Comparison of ENCODE assay signal across 8 mouse cellular contexts in the genomic region with DNA sequence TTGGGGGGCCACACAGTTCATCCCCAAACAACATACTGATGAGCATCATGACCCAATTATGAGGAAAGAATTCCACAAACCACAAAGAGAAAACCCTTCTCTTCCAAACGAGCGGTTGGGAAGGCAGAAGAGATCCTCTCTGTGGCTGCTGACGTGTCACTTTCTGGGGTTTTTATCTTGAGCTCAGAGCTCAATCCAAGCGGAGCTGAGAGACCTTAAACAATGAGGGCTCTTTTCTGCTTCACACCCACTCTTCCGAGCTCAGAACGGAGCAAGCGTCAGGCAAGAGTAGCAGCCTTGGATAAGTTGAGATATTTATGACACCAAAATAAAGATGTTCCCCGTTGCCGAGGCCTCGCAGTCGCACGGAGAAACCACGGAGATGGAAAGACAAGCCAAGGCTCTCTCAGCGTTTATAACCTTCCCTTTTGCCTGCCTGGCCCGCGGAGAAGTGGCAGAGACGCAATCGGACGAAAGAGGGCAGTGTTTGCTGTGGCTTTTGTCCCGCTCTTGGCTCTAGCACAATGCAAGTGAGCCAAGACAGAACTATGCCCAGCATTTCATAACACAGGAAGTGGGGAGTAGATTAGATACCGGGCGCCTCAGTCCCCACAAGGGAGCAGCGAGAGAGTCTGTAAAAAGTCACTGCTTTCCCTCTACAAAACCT.
A peak's percentile ranks its signal among the peaks of the same experiment; 100 is the strongest.
DNase-seq lines count a peak whose midpoint lies in the region; ATAC-seq and TF ChIP-seq lines count a peak whose summit lies in the region.

No protein-coding gene starts in this region.

- no peaks in the 10 kb centered on the region for H3K36me3 ChIP-seq in E14TG2a.4 (ENCODE audit: insufficient read depth, low read length)
- H3K36me3 ChIP-seq in forebrain, embryonic 16.5 days (ENCODE audit: control insufficient read depth, insufficient read depth) = no peaks in the 10 kb centered on the region
- no peaks in the 10 kb centered on the region for H3K36me3 ChIP-seq in liver, postnatal 0 days (replicated peaks; ENCODE audit: insufficient read depth, low read length)
- no peaks in the 10 kb centered on the region for H3K36me3 ChIP-seq in neural tube, embryonic 14.5 days (ENCODE audit: control insufficient read depth, insufficient read depth, low read length)
- H3K36me3 ChIP-seq in testis, adult 2 months (ENCODE audit: control insufficient read depth, insufficient read depth, low read length) = no peaks in the 10 kb centered on the region

- peak overlapping the region; percentile 56 for H3K9ac ChIP-seq in forebrain, embryonic 16.5 days (replicated peaks; ENCODE audit: low read depth, low read length)
- no peak overlapping the region for H3K9ac ChIP-seq in liver, postnatal 0 days (replicated peaks)
- H3K9ac ChIP-seq in neural tube, embryonic 14.5 days (replicated peaks; ENCODE audit: low read depth, low read length) = peak overlapping the region; percentile 39; the same call in 1 of the 2 replicates

- no peak overlapping the region for H3K27ac ChIP-seq in forebrain, embryonic 16.5 days (ENCODE audit: low read length)
- H3K27ac ChIP-seq in liver, postnatal 0 days (ENCODE audit: low read depth) = 0 out of 2 replicates have a peak overlapping the region, but pooled peaks have one; percentile 45
- no peak overlapping the region for H3K27ac ChIP-seq in neural tube, embryonic 14.5 days (ENCODE audit: low read depth, low read length)
- H3K27ac ChIP-seq in testis, adult 2 months (ENCODE audit: control insufficient read depth, insufficient read depth, low read depth, low read length) = peak overlapping the region; percentile 40

- H3K9me3 ChIP-seq in E14TG2a.4 (ENCODE audit: low read length) = no peaks in the 10 kb centered on the region
- H3K9me3 ChIP-seq in forebrain, embryonic 16.5 days (ENCODE audit: control insufficient read depth, low read length) = no peaks in the 10 kb centered on the region
- H3K9me3 ChIP-seq in liver, postnatal 0 days (ENCODE audit: low read length) = no peaks in the 10 kb centered on the region
- H3K9me3 ChIP-seq in neural tube, embryonic 14.5 days (ENCODE audit: control insufficient read depth, low read length) = no peaks in the 10 kb centered on the region

- TF ChIP-seq EP300 in liver, postnatal 0 days (IDR thresholded peaks at IDR 0.05; ENCODE audit: low read depth) = no peak

- H3K4me2 ChIP-seq in forebrain, embryonic 16.5 days (ENCODE audit: low read length) = peak overlapping the region; percentile 53
- peak overlapping the region; percentile 59 for H3K4me2 ChIP-seq in liver, postnatal 0 days (ENCODE audit: low read depth, low read length)
- H3K4me2 ChIP-seq in neural tube, embryonic 14.5 days (ENCODE audit: low read depth, low read length) = peak overlapping the region; percentile 55

- no peak for TF ChIP-seq POLR2A in testis, adult 2 months (IDR thresholded peaks at IDR 0.05; ENCODE audit: control insufficient read depth, low read depth, low read length)

- peaks cover 87% of the 10 kb centered on the region for H3K27me3 ChIP-seq in E14TG2a.4 (ENCODE audit: insufficient read depth, low read length)
- peaks cover 11% of the 10 kb centered on the region for H3K27me3 ChIP-seq in forebrain, embryonic 16.5 days (replicated peaks; ENCODE audit: control insufficient read depth, insufficient read depth, low read length)
- H3K27me3 ChIP-seq in liver, postnatal 0 days (ENCODE audit: insufficient read depth, low read length) = peaks cover 9% of the 10 kb centered on the region
- no peaks in the 10 kb centered on the region for H3K27me3 ChIP-seq in neural tube, embryonic 14.5 days (ENCODE audit: control insufficient read depth, insufficient read depth, low read length)
- H3K27me3 ChIP-seq in testis, adult 2 months (ENCODE audit: control insufficient read depth, insufficient read depth, low read length) = no peaks in the 10 kb centered on the region

- intact Hi-C loops in heart, postnatal 25 days (cut with DNase I) = loop anchor here (1.0 to 10.0 kb wide), 5 partner anchors 149 to 1089 kb away; no protein-coding TSS in a partner anchor

- peak; percentile 83 for DNase-seq in heart, postnatal 25 days (ENCODE audit: low spot score)
- peak; percentile 86 for DNase-seq in layer of hippocampus, adult 11-12 months (ENCODE audit: low spot score)
- DNase-seq in liver, postnatal 0 days = peak; percentile 84

- peaks cover 24% of the 10 kb centered on the region for H3K4me1 ChIP-seq in E14TG2a.4 (replicated peaks; ENCODE audit: low read depth, low read length)
- peaks cover 8% of the 10 kb centered on the region; the same call in 1 of the 2 replicates for H3K4me1 ChIP-seq in forebrain, embryonic 16.5 days (replicated peaks; ENCODE audit: control insufficient read depth, insufficient read depth, low read length)
- peaks cover 3% of the 10 kb centered on the region; the same call in 1 of the 2 replicates for H3K4me1 ChIP-seq in liver, postnatal 0 days (ENCODE audit: insufficient read depth)
- H3K4me1 ChIP-seq in neural tube, embryonic 14.5 days (ENCODE audit: control insufficient read depth, insufficient read depth, low read length) = peaks cover 5% of the 10 kb centered on the region; the same call in 1 of the 2 replicates
- H3K4me1 ChIP-seq in testis, adult 2 months (ENCODE audit: control insufficient read depth, insufficient read depth, low read length) = peaks cover 6% of the 10 kb centered on the region

- under 1% methylated on average over 23 of the region's 23 CpGs for WGBS in forebrain, embryonic 16.5 days
- WGBS in liver, postnatal 0 days (ENCODE audit: insufficient replicate concordance) = under 1% methylated on average over 23 of the region's 23 CpGs
- WGBS in neural tube, embryonic 14.5 days = under 1% methylated on average over 23 of the region's 23 CpGs

- TF ChIP-seq CTCF in E14TG2a.4 (conservative IDR thresholded peaks at IDR 0.05; ENCODE audit: low read length) = peak; percentile 70
- TF ChIP-seq CTCF in liver, postnatal 0 days (IDR thresholded peaks at IDR 0.05; ENCODE audit: low read depth) = peak; percentile 92
- TF ChIP-seq CTCF in testis, adult 2 months (IDR thresholded peaks at IDR 0.05; ENCODE audit: control insufficient read depth, insufficient read depth, insufficient replicate concordance, low read depth, low read length) = peak; percentile 79; the same call in 1 of the 2 replicates

- peak; percentile 84 for ATAC-seq in cerebellum, adult (ENCODE audit: insufficient number of reproducible peaks, low FRiP score, low TSS enrichment)
- peak; percentile 92 for ATAC-seq in forebrain, embryonic 16.5 days
- ATAC-seq in liver, postnatal 0 days = peak; percentile 87
- ATAC-seq in neural tube, embryonic 14.5 days (ENCODE audit: low read depth) = peak; percentile 90

- H3K4me3 ChIP-seq in E14TG2a.4 (replicated peaks; ENCODE audit: low read length) = no peak overlapping the region
- peak overlapping the region; percentile 37 for H3K4me3 ChIP-seq in forebrain, embryonic 16.5 days (replicated peaks; ENCODE audit: low read length)
- 0 out of 2 replicates have a peak overlapping the region, but pooled peaks have one; percentile 13 for H3K4me3 ChIP-seq in liver, postnatal 0 days (ENCODE audit: low read depth, low read length)
- H3K4me3 ChIP-seq in neural tube, embryonic 14.5 days (ENCODE audit: low read depth, low read length) = peak overlapping the region; percentile 23
- H3K4me3 ChIP-seq in testis, adult 2 months (ENCODE audit: control insufficient read depth, low read depth, low read length) = peak overlapping the region; percentile 2

Comparison
In these comparisons a context has a peak if more than half of its experiments do, and no peak if none do; other contexts are left out.
1. H3K27ac ChIP-seq: peak in liver, postnatal 0 days (single experiment) and testis, adult 2 months (single experiment); none in forebrain, embryonic 16.5 days (single experiment) and neural tube, embryonic 14.5 days (single experiment).
2. Peak in every context shown above with its lines, with median percentiles within 50 percentile points of each other: CTCF ChIP-seq, ATAC-seq, H3K4me2 ChIP-seq and DNase-seq.